Mouse (Mus musculus) forebrain, embryonic 14.5 days (tissue): ENCODE measurements around the gene Clec1a. TPM values are rescaled to one million over a fixed set of nuclear protein-coding genes. Genes with fewer than 3 reads are reported as not detected.
"Not testable (repeated sequence)": the region's sequence is repeated elsewhere in the genome, so short reads cannot be mapped to it uniquely, and the experiment has no call there.

ENCODE experiments used
- ATAC-seq: fragments of 200-750 bp; cut with Nextera tagmentation; 2 replicates; pipeline ENCODE4 v1.8.0; 2017; ENCODE audit warnings: mild to moderate bottlenecking, moderate library complexity
- DNase-seq: peaks from one replicate; pipeline ENCODE4 v3.0.0-alpha.2; 2015; ENCODE audit warnings: low spot score
- H3K27ac ChIP-seq: fragments of 300-500 bp; sonication (generic); 2 replicates; pipeline ENCODE4 v1.5.1; 2014; ENCODE audit warnings: low read depth, mild to moderate bottlenecking, control low read depth, low read length, moderate library complexity
- H3K27me3 ChIP-seq: fragments of 300-500 bp; sonication (generic); replicated peaks from 2 replicates; pipeline ENCODE4 v1.6.1; 2014; ENCODE audit warnings: low read length, control low read depth, mixed read lengths; ENCODE audit not compliant: control insufficient read depth, insufficient read depth
- H3K36me3 ChIP-seq: fragments of 300-500 bp; sonication (generic); 2 replicates; pipeline ENCODE4 v1.6.1; 2014; ENCODE audit warnings: low read length, control low read depth; ENCODE audit not compliant: control insufficient read depth, insufficient read depth
- H3K4me1 ChIP-seq: fragments of 300-500 bp; sonication (generic); 2 replicates; pipeline ENCODE4 v1.6.1; 2014; ENCODE audit warnings: antibody characterized with exemption, low read length, control low read depth; ENCODE audit not compliant: control insufficient read depth, insufficient read depth
- H3K4me2 ChIP-seq: fragments of 300-500 bp; sonication (generic); 2 replicates; pipeline ENCODE4 v1.6.1; 2014; ENCODE audit warnings: mild to moderate bottlenecking, control low read depth, low read length
- H3K4me3 ChIP-seq: fragments of 300-500 bp; sonication (generic); 2 replicates; pipeline ENCODE4 v1.5.1; 2014; ENCODE audit warnings: low read depth, low read length, control low read depth
- H3K9ac ChIP-seq: fragments of 300-500 bp; sonication (generic); 2 replicates; pipeline ENCODE4 v1.6.1; 2014; ENCODE audit warnings: mild to moderate bottlenecking, low read length, control low read depth, moderate library complexity
- H3K9me3 ChIP-seq: fragments of 300-500 bp; sonication (generic); replicated peaks from 2 replicates; pipeline ENCODE4 v1.6.1; 2016; ENCODE audit warnings: low read length, control low read depth, mixed read lengths; ENCODE audit not compliant: control insufficient read depth
- WGBS: fragments of 180-500 bp; shearing (Covaris S2); extraction: QIAGEN DNeasy Blood & Tissue Kit; methylation state at CpG from one replicate; pipeline ENCODE4 v1.1.7; 2014; 5-methylcytosine and 5-hydroxymethylcytosine counted together
- polyA plus RNA-seq: library from polyadenylated mRNA; unstranded; fragments of >200 nt; fragmentation: Nextera tagmentation; extraction: Ambion mirVana; gene quantifications from 2 replicates; pipeline ENCODE4 v1.2.1, GENCODE M21; 2014

Clec1a gene
- polyA plus RNA-seq: 1.3 and 1.5 TPM in 2 replicates

DNA sequence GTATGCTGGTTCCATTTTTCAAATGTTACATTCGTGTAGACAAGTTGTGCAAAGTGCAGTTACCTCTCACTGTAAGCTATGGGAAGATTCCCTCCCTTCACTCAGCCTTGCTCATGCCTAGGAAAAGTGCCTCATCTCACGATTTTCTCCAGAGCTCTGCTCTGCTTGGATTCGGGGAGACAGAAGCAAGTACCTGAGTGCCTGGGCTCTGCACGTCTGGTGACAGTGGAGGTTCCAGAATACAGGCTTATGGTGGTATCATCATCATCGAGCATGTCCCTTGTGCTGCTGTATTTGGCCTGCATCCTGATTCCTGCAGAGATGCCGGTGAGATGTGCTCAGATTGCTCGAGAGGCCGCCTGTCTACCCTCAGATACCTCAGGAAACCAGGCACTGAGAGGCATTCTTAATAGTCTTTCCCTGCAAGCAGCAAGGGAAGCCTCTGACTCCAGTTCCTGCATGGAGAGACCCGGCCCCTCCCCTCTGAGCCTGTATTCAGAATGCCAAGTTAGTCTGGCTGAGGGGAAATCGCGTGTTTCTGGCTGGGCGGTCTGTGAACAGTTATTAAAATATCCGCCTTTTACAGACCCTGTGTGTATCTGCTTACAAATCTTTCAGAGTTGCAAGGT is at the start of gene Clec1a:
TSS of gene Clec1a (minus strand) at position 590 of the 629 bp plus-strand sequence.
- 61% methylated on average over 13 of the region's 13 CpGs for WGBS
- Histone ChIP-seq H3K9ac (no peak within 1 kb of the TSS), H3K4me2 (no peak within 1 kb of the TSS), H3K27ac (no peak within 1 kb of the TSS), H3K36me3 (no peaks in the 10 kb centered on the region), H3K27me3 (no peaks in the 10 kb centered on the region), H3K4me1 (no peaks in the 10 kb centered on the region), H3K9me3 (no peaks in the 10 kb centered on the region), H3K4me3 (no peak within 1 kb of the TSS)
- DNase-seq (peak; percentile 17), ATAC-seq (no peak)

DNA sequence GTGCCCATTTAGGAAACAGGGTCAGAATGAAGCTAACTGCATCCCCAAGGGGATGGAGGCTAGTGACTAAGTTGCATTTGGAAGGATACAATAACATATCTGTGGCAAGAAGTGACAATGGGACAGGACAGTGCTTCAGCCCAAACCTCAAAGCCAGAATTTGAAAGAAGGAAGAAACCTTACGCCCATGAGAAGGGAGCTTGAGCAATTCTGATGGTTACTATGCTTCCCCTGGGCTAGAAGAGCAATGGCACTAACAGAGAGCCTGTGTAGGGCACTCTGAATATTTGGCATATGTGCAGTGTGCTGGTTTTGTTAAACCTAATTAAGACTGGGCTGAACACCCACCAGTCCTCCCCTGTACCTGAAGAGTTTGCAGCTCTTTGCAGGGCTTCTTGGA is 47.7 kb upstream of the Clec1a start:
- not testable (repeated sequence) for H3K4me1 ChIP-seq, DNase-seq, ATAC-seq, H3K27ac ChIP-seq, H3K36me3 ChIP-seq, H3K9ac ChIP-seq, H3K9me3 ChIP-seq, H3K27me3 ChIP-seq, H3K4me2 ChIP-seq, H3K4me3 ChIP-seq
- WGBS: 94% methylated on average over 1 of the region's 1 CpGs

DNA sequence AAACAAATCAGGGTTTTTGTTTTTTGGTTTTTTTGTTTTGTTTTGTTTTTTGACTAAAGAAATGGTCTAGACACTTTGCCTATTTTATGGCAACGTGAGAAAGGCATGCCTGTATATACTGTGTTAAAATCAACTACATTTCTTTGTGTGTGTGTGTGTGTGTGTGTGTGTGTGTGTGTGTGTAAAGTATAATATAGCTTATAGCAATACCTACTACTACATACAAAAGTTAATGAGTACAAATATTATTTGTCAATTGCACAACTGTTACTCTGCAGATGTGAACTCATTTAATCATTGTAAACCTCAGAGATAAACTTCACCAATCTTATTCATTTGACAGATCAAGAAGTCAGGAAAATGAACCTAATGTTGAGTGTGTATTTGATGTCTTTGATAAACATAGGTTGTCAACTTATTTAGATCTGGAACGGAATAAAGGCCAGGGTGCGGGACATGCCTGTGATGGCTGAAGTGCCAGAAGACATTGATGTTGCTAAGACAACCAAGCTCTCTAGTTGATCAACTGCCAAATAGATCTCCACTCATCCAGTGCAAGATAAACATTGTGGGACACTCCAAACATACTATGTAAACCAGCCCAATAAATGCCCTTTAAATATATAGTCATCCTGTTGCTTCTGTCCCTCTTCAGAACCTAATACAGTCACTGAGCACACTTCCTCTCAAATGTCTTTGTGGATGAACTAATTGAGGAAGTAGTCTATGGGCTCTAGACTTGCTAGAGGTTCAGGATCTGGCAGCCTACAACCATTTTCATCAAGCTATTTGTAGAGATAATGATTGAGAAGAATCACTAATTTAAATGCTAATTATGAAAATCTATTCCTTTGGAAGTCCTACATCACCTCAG is 45.8 kb upstream of the Clec1a start:
- WGBS: 93% methylated on average over 3 of the region's 3 CpGs
- H3K27me3 ChIP-seq: no peaks in the 10 kb centered on the region

DNA sequence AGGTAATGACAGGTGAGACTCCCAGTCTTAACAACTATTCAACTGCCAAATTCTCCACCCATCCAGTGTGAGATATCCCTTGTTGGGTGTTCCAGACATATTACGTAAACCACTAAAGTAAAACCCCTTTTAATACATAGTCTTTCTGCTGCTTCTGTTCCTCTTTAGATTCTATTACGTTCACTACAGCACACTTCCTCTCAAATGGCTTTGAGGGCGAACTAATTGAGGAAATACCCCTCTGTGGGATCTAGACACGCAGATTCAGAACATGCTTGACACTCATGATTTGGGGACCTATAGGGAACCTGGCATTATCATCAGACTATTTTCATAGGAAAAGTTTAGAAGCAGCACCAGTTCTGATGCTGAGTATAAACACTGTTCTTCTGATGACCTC is 43.1 kb upstream of the Clec1a start:
- Histone ChIP-seq H3K27me3 (no peaks in the 10 kb centered on the region), H3K4me1 (no peaks in the 10 kb centered on the region), H3K36me3 (no peaks in the 10 kb centered on the region), H3K9ac (no peak overlapping the region), H3K27ac (no peak overlapping the region), H3K4me3 (no peak overlapping the region), H3K4me2 (no peak overlapping the region), H3K9me3 (no peaks in the 10 kb centered on the region)
- 81% methylated on average over 4 of the region's 4 CpGs for WGBS
- ATAC-seq: no peak
- DNase-seq: no peak

More for the DNA sequence above, 45.8 kb upstream of the Clec1a start:
- Histone ChIP-seq H3K9me3 (no peaks in the 10 kb centered on the region), H3K4me2 (no peak overlapping the region), H3K9ac (no peak overlapping the region), H3K4me1 (no peaks in the 10 kb centered on the region), H3K27ac (no peak overlapping the region), H3K36me3 (no peaks in the 10 kb centered on the region), H3K4me3 (no peak overlapping the region)
- ATAC-seq: no peak
- DNase-seq: no peak

DNA sequence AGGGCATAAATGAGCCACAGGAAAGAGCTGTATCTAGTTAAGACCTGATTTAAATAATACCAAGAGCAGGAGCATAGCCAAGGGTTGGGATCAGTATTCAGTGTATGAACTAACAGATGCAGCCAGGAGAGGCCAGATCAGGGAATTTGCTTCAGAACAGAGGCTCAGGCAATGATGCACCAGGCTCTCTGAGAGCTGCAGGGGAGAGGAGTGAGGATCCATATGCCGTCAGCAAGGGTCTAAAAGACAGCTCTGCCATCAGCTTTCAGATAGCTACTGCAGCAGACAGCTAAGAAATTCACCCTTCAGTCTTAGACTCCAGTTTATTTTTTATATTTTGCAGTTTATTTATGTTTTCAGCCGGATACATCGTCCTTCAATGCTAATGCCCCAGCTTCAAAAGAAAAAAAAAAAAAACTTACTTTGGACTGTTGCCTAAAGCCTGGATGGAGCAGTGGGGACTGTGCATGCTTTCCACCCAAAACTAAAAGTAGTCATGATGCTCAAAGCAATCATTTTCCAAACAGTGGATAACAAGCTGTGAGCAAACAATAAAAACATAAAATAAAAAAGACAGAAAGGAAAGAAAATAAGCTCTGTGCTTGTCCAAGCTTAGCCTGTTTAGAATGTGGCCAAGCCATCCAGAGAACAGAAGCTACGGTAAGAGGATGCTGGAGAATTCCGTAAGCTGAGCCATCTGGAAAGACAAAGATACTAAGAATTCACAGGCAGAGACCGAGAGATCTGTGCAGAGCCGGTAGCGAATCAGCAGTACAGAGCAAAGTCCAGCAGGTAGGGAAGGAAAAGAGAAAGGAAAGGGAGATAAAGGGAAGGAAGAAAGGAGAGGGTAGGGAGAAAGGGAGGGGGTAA is 28.5 kb upstream of the Clec1a start:
- Histone ChIP-seq H3K9ac (peak overlapping the region; percentile 8; the same call in 1 of the 2 replicates), H3K4me3 (no peak overlapping the region), H3K27ac (peak overlapping the region; percentile 70), H3K27me3 (no peaks in the 10 kb centered on the region), H3K4me2 (peak overlapping the region; percentile 23), H3K4me1 (no peaks in the 10 kb centered on the region), H3K9me3 (no peaks in the 10 kb centered on the region), H3K36me3 (no peaks in the 10 kb centered on the region)
- 48% methylated on average over 8 of the region's 8 CpGs for WGBS
- ATAC-seq (peak; percentile 93), DNase-seq (peak; percentile 86)

DNA sequence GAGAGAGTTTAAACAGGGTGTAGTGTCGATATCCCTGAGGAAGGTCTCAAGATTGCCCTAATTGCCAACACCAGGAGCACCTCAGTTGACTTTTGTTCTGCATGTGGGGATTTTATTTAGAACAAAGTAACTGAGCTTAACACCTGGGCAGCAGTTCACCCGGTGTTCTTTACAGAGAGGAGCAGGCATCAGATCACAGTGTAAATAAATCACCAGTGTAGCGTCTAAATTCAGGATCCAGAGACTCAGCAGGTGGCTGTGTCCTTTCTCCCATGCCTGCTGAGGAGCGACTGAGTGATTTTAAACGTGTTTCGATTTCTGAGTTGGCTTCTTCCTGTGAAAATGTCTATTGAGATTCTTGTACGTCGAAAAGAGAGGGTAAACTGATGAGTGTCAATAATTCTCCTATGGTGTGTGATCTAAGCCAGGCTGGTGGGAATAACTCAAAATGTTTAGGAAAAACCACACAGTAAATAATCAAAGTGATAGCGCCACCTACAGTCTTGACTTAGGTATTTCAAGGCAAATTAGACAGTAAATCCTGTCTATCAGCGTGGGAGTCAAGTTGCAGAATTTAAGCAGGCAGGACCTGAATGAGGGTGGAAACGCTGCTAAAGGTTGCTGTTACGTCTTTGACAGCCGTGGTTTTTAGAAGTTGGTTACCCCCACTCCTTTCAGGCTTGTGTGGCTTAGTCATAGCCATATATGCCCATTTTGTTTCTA is 24.8 kb upstream of the Clec1a start:
- DNase-seq (peak; percentile 38), ATAC-seq (no peak)
- no peak overlapping the region for H3K4me2 ChIP-seq
- no peaks in the 10 kb centered on the region for H3K4me1 ChIP-seq
- no peak overlapping the region for H3K4me3 ChIP-seq
- no peak overlapping the region for H3K27ac ChIP-seq
- H3K9ac ChIP-seq: no peak overlapping the region
- H3K9me3 ChIP-seq: no peaks in the 10 kb centered on the region
- no peaks in the 10 kb centered on the region for H3K36me3 ChIP-seq
- 37% methylated on average over 13 of the region's 13 CpGs for WGBS
- no peaks in the 10 kb centered on the region for H3K27me3 ChIP-seq

DNA sequence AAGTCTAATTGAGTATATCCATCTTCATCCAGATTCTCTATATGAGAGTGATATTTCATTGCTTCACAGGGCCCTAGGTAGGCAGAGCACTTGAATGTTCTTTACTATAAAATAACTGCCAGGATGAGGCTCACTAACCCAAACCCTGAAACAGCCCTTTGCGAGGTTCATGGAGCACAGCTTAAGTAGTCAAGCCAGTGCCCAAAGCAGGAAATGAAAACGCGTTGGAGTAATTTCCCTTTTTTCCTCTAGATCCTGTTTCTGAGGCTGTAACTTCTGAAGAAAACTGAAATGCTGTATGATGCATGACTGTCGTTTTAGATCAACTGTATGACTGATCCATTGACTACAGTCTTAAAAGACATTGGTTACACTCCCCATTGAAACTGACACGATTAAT is 20.8 kb upstream of the Clec1a start:
- no peak overlapping the region for H3K4me2 ChIP-seq
- ATAC-seq: no peak
- 86% methylated on average over 5 of the region's 5 CpGs for WGBS
- no peaks in the 10 kb centered on the region for H3K9me3 ChIP-seq
- H3K9ac ChIP-seq: no peak overlapping the region
- H3K27me3 ChIP-seq: no peaks in the 10 kb centered on the region
- no peak overlapping the region for H3K27ac ChIP-seq
- no peaks in the 10 kb centered on the region for H3K4me1 ChIP-seq
- no peak for DNase-seq
- no peaks in the 10 kb centered on the region for H3K36me3 ChIP-seq
- no peak overlapping the region for H3K4me3 ChIP-seq

DNA sequence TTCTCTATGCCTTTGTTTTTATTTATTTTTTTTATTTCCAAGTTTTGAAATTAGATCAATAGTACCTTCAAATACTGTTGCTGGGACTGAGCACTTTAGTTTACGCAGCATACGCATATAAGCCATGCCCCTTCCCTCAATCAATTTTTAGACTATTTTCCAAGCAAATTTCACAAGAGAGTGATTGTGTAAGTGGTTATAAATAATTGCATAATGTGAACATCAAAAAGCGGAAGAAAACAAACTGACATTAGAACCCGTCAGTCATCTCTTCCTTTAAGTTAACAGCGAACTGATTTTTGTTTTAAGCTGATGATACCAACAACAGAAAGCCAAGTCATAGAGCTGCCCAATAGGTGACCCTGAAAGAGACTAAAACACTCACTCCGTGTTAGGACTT is 19.6 kb upstream of the Clec1a start:
- Histone ChIP-seq H3K36me3 (no peaks in the 10 kb centered on the region), H3K4me2 (no peak overlapping the region), H3K9me3 (no peaks in the 10 kb centered on the region), H3K9ac (no peak overlapping the region), H3K4me3 (no peak overlapping the region), H3K27me3 (no peaks in the 10 kb centered on the region), H3K27ac (no peak overlapping the region), H3K4me1 (no peaks in the 10 kb centered on the region)
- DNase-seq (no peak), ATAC-seq (no peak)
- 92% methylated on average over 6 of the region's 6 CpGs for WGBS
